Mouse (Mus musculus) myocyte (in vitro differentiated cells): ENCODE results near the gene Tmem143.
"Not testable (repeated sequence)": the region's sequence is repeated elsewhere in the genome, so short reads cannot be mapped to it uniquely, and the experiment has no call there.

ENCODE experiments used
- CEBPB ChIP-seq: IDR thresholded peaks from 2 replicates; pipeline ENCODE4 v1.6.1; 2011; ENCODE audit warnings: mild to moderate bottlenecking, moderate library complexity; ENCODE audit not compliant: poor library complexity, insufficient read depth, severe bottlenecking
- E2F4 ChIP-seq: IDR thresholded peaks from one replicate; pipeline ENCODE4 v1.6.1; 2011; ENCODE audit warnings: mild to moderate bottlenecking, control low read depth, moderate library complexity; ENCODE audit not compliant: insufficient read depth
- MAX ChIP-seq: IDR thresholded peaks from one replicate; pipeline ENCODE4 v1.6.1; 2011; ENCODE audit warnings: low read depth, mild to moderate bottlenecking, control low read depth
- POLR2A ChIP-seq: IDR thresholded peaks from one replicate; pipeline ENCODE4 v1.6.1; 2011; ENCODE audit warnings: low read depth, mild to moderate bottlenecking, control low read depth, moderate library complexity; ENCODE audit not compliant: insufficient read length
- POLR2AphosphoS2 ChIP-seq: IDR thresholded peaks from one replicate; pipeline ENCODE4 v1.6.1; 2011; ENCODE audit warnings: low read depth, control low read depth; ENCODE audit not compliant: insufficient read length
- REST ChIP-seq: IDR thresholded peaks from one replicate; pipeline ENCODE4 v1.6.1; 2011; ENCODE audit warnings: mild to moderate bottlenecking, control low read depth, moderate library complexity; ENCODE audit not compliant: insufficient read depth, insufficient read length
- TCF12 ChIP-seq: IDR thresholded peaks from one replicate; pipeline ENCODE4 v1.6.1; 2011; ENCODE audit warnings: mild to moderate bottlenecking, control low read depth; ENCODE audit not compliant: poor library complexity, insufficient read depth, severe bottlenecking
- TCF3 ChIP-seq: IDR thresholded peaks from one replicate; pipeline ENCODE4 v1.6.1; 2011; ENCODE audit warnings: low read depth, control low read depth; ENCODE audit not compliant: insufficient read length
- USF1 ChIP-seq: IDR thresholded peaks from one replicate; pipeline ENCODE4 v1.6.1; 2011; ENCODE audit warnings: low read depth, mild to moderate bottlenecking, control low read depth, moderate library complexity

DNA sequence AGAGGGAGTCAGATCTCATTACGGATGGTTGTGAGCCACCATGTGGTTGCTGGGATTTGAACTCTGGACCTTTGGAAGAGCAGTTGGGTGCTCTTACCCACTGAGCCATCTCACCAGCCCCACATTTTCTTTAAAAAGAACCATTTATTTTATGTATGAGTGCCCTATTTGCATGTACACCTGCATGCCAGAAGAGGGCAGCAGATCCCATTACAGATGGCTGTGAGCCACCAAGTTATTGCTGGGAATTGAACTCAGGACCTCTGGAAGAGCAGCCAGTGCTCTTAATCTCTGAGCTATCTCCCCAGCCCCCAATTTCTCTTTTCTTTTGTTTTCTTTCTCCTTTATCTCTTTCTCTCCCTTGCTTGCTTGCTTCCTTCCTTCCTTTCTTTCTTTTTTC lies 46.5 kb downstream of the Tmem143 start:
- TF ChIP-seq POLR2A, E2F4, TCF3, TCF12, POLR2AphosphoS2, USF1, REST, CEBPB, MAX: not testable (repeated sequence)
